Mouse (Mus musculus) cerebellum, postnatal 10 days (tissue): ENCODE measurements around the gene Prelp.

Experiments
- DNase-seq, 2 experiments: peaks; one replicate each; pipeline ENCODE4 v3.0.0; 2021; ENCODE audit warnings: mixed read lengths in 2 of 2

Prelp gene

GRCm38 (mm10) chr1:133899043-133899542 lies 22.1 kb downstream of the Prelp start:
- no peak for DNase-seq

- DNase-seq, result no peak
Measured at GRCm38 (mm10) chr1:133897293-133897692, 23.9 kb downstream of the Prelp start.

DNA sequence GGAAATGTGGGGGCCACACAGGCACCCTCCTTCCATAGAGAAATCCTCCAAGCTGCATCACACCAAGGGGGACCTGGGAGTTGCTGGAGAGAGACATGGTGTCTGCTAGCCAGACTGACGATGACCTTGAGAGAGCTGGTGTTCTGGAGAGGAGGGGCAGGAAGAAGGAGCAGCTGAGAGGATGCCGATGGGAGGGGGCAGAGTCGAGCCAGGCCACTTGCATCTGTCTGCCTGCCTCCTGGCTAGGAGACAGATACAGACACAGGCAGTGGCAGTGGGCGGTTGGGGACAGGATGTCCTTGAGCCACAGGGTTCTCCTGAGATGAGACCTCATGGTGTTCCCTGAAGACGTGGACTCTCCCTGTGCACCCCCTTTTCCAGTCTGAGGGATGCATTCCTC lies 29.7 kb downstream of the Prelp start:
- peak in 1 of 2 experiments; percentile 44 for DNase-seq

DNA sequence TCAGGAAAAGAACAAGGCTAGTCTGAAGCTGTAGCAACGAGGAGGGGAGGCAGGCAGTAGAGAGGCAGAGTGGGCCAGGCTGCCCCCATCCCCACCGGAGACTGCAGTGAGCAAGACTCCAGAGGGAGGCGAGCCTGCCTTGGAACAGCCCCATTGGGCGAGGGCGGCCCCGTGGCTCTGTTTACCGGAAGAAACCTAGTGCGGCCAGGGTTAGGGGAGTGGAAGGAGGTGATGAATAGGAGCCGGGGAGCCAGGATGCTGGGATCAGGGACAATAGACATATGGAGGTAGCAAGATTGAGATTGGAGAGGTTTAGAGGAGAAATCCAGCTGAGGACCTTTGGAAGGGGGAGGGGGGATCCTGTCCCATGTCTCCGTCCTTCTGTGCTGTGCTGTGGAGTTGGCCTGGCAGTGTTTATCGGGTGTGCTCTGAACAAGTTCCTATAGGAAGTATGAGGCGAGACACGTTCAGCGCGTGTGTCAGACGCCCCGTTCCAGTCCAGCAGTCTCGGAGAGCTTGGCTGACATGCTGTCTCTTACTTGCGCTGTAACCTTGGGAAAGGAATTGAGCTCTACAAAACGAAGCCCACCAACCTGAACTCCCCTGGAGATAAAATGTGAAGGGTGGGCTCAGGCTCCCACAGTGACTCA lies 31.1 kb downstream of the Prelp start:
- DNase-seq, result peak; percentile 40 to 43

GRCm38 (mm10) chr1:133887538-133888250 lies 33.5 kb downstream of the Prelp start:
- DNase-seq, result no peak

GRCm38 (mm10) chr1:133887044-133887443 lies 34.2 kb downstream of the Prelp start:
- peak; percentile 72 to 76 for DNase-seq

- DNase-seq, result peak in 1 of 2 experiments; percentile 20
Measured at GRCm38 (mm10) chr1:133886431-133886830, 34.8 kb downstream of the Prelp start.

DNA sequence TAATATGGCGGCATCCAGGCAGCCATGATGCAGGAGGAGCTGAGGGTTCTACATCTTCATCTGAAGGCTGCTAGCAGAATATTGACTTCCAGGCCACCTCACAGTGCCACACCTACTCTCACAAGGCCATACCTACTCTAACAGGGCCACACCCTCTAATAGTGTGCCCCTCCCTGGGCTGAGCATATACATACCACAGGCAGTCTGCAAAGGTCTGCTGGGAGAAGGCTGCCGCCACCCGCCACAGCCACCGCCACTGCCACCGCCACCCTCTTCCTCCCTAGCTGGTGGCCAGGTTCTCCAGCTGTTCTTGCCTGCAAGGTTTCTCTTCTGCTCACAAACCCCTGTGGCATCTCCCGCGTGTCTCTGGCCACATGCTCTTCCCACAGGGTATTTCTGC lies 35.4 kb downstream of the Prelp start:
- no peak for DNase-seq

DNA sequence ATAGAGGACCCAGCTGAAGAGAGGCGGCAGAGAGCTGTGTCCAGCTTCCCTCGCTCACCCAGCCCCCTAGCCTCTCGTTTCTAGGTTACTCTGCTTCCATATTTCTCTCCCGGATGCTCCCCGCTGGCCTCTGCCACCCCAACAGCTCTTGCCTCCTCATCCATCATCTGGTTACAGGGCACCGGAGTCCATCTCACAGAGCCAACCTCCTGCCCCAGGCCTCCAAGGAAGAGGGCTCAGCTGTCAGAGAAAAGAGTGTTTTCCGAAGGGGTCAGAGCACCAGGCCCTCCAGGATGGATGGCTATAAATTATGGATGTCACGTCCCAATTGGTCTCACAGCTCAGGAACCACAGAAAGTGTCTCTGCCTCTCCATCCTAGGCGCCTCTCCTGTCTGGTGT lies 36.5 kb downstream of the Prelp start:
- DNase-seq, result no peak

- DNase-seq, result no peak
Measured at GRCm38 (mm10) chr1:133884090-133884489, 37.1 kb downstream of the Prelp start.

GRCm38 (mm10) chr1:133882283-133883217 lies 38.7 kb downstream of the Prelp start:
- peak in 1 of 2 experiments; percentile 33 for DNase-seq

GRCm38 (mm10) chr1:133881813-133882212 lies 39.4 kb downstream of the Prelp start:
- no peak for DNase-seq

DNA sequence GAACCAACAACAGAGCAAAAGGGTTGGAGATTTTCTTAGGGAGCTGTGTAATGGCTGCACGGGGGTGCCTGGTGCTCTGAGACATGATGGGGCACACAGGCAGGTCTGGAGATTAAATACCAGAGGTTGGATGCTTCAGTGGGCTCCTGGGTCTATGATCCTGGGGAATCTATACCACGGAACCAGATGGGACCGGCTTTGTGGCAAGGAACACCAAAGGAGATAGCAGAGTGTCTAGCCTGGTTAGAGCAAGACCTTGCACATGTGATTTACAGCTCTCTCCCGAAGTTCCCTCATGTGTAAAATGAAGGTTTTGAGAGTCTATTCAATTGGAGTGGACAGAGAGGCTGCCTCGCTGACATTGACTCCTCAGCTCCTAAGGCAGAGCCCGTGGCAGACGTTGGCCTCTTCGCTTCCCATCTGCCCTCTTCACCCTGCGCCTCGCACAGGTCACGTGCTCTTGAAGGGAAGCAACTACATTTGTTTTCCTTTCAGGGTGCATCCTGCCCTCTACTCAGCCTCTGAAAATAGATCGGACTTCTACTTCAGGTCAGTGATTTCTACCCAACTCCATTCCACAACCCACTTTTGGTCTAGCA lies 42.3 kb downstream of the Prelp start:
- no peak for DNase-seq

- DNase-seq, result no peak
Measured at GRCm38 (mm10) chr1:133876936-133877335, 44.3 kb downstream of the Prelp start.

DNA sequence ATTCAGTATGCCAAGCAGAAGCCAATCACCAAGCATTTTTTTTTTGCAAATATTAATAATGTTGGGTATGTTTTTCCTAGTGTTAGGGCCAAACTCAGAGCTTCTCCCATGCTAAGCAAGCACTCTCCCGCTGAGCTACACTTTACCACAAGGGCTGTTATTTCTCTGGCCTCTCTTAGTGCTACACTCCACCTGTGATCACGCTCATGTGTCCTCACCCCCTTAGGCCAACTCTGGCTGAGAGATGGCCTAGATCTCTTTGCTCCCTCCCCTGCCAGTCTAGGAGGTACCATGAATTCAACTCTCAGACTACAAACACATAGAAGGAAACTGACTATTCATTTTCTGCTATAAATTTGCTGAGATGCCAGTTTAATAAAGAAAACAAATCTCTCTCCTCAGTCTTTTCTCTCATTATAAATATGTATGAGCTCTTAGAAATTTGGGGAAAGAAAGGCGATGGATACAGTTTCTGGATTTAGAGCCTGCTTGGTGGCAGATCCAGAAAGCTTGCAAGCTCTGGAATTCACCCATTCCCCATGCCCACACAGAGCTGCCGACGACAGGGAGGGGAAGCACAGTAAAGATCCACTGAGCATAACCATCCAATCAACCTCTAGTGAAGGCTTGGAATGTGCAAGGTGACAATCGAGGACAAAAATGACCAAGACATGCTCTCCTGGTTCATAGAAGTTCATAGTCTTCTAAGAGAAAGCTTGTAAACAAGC lies 48.0 kb downstream of the Prelp start:
- peak; percentile 59 for DNase-seq

DNA sequence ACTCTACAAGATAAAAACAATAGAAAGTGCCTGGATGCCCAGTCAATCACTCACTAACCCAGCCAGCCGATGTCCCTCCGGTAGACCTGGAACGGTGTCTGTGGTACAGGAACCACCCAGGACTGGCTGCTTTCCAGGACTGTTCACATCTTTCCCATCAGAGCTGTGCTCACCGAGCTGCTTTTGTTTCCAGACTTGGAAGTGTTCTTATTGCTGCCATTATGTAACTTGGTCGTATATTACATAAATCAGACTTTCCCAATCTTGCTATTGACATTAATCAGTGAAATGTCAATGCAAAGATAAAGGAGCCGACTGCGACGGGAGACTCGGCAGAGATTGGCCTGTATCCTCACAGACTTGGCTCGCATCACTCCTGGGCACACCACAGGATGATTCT lies 50.0 kb downstream of the Prelp start:
- DNase-seq, result peak; percentile 72 to 76

DNA sequence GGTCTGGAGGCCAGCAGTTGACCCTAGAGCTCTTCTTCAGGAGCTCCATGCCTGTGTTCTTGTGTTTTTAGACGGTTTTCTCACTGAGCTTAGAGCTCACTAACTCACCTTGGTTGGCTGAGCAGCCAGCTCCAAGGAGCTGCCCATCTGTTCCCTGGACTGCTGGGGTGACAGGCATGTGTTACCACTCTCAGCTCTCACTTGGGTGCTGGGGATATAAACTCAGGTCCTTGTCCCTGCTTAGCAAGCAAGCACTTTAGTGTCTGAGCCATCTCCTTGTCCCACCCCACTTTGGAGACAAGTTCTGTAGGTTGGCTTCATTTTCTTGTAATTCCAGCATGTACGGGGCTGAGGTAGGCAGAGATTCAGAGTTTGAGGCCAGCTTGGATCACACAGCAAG lies 52.0 kb downstream of the Prelp start:
- peak; percentile 74 to 79 for DNase-seq

DNA sequence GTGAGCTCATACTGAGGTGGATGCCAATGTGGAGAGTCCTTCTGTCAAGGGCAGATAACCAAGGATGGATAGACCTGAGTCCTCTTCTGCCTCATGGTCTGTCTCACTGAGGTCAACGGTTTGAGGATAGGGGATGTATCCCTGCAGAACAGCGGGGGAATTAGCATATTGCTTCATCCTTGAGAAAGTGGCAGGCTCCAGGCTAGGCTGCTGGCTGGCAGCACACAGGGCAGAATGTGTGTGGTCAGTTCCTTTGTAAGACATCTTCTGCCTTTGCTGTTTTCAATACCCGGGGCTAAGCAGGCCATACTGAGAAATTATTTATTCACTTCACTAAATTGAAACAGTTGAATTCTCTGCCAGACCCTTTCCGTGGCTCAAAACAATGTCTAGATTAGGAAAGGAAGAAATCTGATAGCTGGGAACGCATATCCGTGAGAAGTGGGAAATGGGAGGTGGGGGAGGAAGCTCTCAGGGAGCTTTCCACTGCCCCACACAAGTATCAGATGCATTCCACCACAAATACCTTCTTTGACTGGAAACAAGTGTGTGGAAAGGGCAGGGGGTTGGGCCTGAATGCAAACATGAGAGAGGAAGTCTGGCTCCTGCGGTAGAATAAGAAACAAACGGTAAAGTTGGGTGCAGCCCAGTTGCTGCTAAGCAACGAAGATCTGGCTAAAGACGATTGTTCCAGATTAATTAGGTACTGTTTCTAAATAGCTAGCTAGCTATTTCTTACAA lies 57.8 kb downstream of the Prelp start:
- DNase-seq, result no peak

GRCm38 (mm10) chr1:133861028-133861427 lies 60.2 kb downstream of the Prelp start:
- DNase-seq, result no peak
